Mouse (Mus musculus) MEL (cell line): ENCODE data around the gene Usp49. TPM values are rescaled to one million over a fixed set of nuclear protein-coding genes. Genes with fewer than 3 reads are reported as not detected.

Experiments used
- DNase-seq: peaks from one replicate; pipeline ENCODE4 v3.0.0; 2011; ENCODE audit warnings: low read depth, low spot score
- H3K27ac ChIP-seq: 2 replicates; pipeline ENCODE4 v1.5.1; 2012; ENCODE audit warnings: low read depth, mild to moderate bottlenecking, control low read depth, low read length, moderate library complexity; ENCODE audit not compliant: control insufficient read depth
- H3K27me3 ChIP-seq, 2 experiments: fragments of 150-350 bp in 1 of 2; sonication (generic) in 1 of 2; 2 replicates each; pipeline ENCODE4 v1.6.1; 2012; ENCODE audit warnings: low read length in 2 of 2, mild to moderate bottlenecking in 2 of 2, improper control_type of control experiment in 1 of 2, moderate library complexity in 1 of 2; ENCODE audit not compliant: insufficient read depth in 2 of 2, control insufficient read depth in 1 of 2
- H3K36me3 ChIP-seq, 2 experiments: 2 replicates each; pipeline ENCODE4 v1.6.1; 2012 to 2014; ENCODE audit warnings: low read length in 2 of 2, improper control_type of control experiment in 1 of 2, inconsistent platforms in 1 of 2, mild to moderate bottlenecking in 1 of 2; ENCODE audit not compliant: insufficient read depth in 2 of 2, control insufficient read depth in 1 of 2
- H3K4me1 ChIP-seq, 2 experiments: fragments of 150-350 bp in 1 of 2; sonication (generic) in 1 of 2; 2 replicates each; pipeline ENCODE4 v1.6.1; 2012; ENCODE audit warnings: low read length in 2 of 2, improper control_type of control experiment in 1 of 2, mild to moderate bottlenecking in 1 of 2; ENCODE audit not compliant: insufficient read depth in 2 of 2, control insufficient read depth in 1 of 2
- H3K4me3 ChIP-seq, 2 experiments: fragments of 150-350 bp in 1 of 2; sonication (generic) in 1 of 2; 2 replicates each; pipeline ENCODE4 v1.5.1; 2012; ENCODE audit warnings: low read depth in 2 of 2, low read length in 2 of 2, mild to moderate bottlenecking in 2 of 2, moderate library complexity in 2 of 2, control low read depth in 1 of 2, improper control_type of control experiment in 1 of 2; ENCODE audit not compliant: control insufficient read depth in 1 of 2, insufficient read depth in 1 of 2
- H3K79me2 ChIP-seq: 2 replicates; pipeline ENCODE4 v1.6.1; 2012; ENCODE audit warnings: mild to moderate bottlenecking, low read length, moderate library complexity; ENCODE audit not compliant: control insufficient read depth, poor library complexity, insufficient read depth
- H3K9ac ChIP-seq: 2 replicates; pipeline ENCODE4 v1.6.1; 2012; ENCODE audit warnings: low read depth, mild to moderate bottlenecking, control low read depth, low read length, moderate library complexity; ENCODE audit not compliant: control insufficient read depth, poor library complexity, severe bottlenecking
- H3K9me3 ChIP-seq: fragments of 150-350 bp; sonication (generic); replicated peaks from 2 replicates; pipeline ENCODE4 v1.6.1; 2012; ENCODE audit warnings: mild to moderate bottlenecking, low read length, improper control_type of control experiment, moderate library complexity; ENCODE audit not compliant: insufficient read depth
- BHLHE40 ChIP-seq: IDR thresholded peaks from 2 replicates; pipeline ENCODE4 v1.6.1; 2012; ENCODE audit warnings: low read depth, mild to moderate bottlenecking, inconsistent platforms, low read length, improper control_type of control experiment, borderline replicate concordance
- CHD1 ChIP-seq: IDR thresholded peaks from 2 replicates; pipeline ENCODE4 v1.6.1; 2012; ENCODE audit warnings: low read depth, mild to moderate bottlenecking, inconsistent platforms, low read length, improper control_type of control experiment
- CTCF ChIP-seq, 3 experiments: IDR thresholded peaks in 2 of 3; conservative IDR thresholded peaks in 1 of 3; 2 replicates each; pipeline ENCODE4 v1.5.1; 2011 to 2012; ENCODE audit warnings: low read length in 3 of 3, low read depth in 2 of 3, mild to moderate bottlenecking in 2 of 3, improper control_type of control experiment in 1 of 3, inconsistent platforms in 1 of 3, mixed read lengths in 1 of 3, moderate library complexity in 1 of 3; ENCODE audit not compliant: control insufficient read depth in 1 of 3, insufficient read depth in 1 of 3, poor library complexity in 1 of 3, severe bottlenecking in 1 of 3
- E2F4 ChIP-seq: IDR thresholded peaks from 2 replicates; pipeline ENCODE4 v1.6.1; 2011; ENCODE audit warnings: low read depth, low read length, improper control_type of control experiment, borderline replicate concordance
- ELF1 ChIP-seq: IDR thresholded peaks from 2 replicates; pipeline ENCODE4 v1.6.1; 2014; ENCODE audit warnings: low read depth, mild to moderate bottlenecking, inconsistent platforms, low read length, improper control_type of control experiment, moderate library complexity
- EP300 ChIP-seq, 2 experiments: IDR thresholded peaks; 2 replicates each; pipeline ENCODE4 v1.6.1; 2011; ENCODE audit warnings: improper control_type of control experiment in 2 of 2, low read length in 2 of 2, low read depth in 1 of 2, mild to moderate bottlenecking in 1 of 2
- ETS1 ChIP-seq: IDR thresholded peaks from 2 replicates; pipeline ENCODE4 v1.6.1; 2012; ENCODE audit warnings: low read depth, mild to moderate bottlenecking, inconsistent platforms, low read length, improper control_type of control experiment, moderate library complexity
- GABPA ChIP-seq: IDR thresholded peaks from 2 replicates; pipeline ENCODE4 v1.6.1; 2012; ENCODE audit warnings: low read depth, mild to moderate bottlenecking, inconsistent platforms, low read length, improper control_type of control experiment, moderate library complexity
- JUND ChIP-seq: IDR thresholded peaks from 2 replicates; pipeline ENCODE4 v1.6.1; 2011; ENCODE audit warnings: low read depth, mild to moderate bottlenecking, improper control_type of control experiment, low read length
- KAT2A ChIP-seq: conservative IDR thresholded peaks from 2 replicates; pipeline ENCODE4 v1.6.1; 2012; ENCODE audit warnings: low read depth, low read length, improper control_type of control experiment, inconsistent platforms
- MAZ ChIP-seq: IDR thresholded peaks from 2 replicates; pipeline ENCODE4 v1.6.1; 2012; ENCODE audit warnings: low read depth, mild to moderate bottlenecking, inconsistent platforms, low read length, improper control_type of control experiment
- MEF2A ChIP-seq: IDR thresholded peaks from 2 replicates; pipeline ENCODE4 v1.6.1; 2014; ENCODE audit warnings: low read depth, mild to moderate bottlenecking, inconsistent platforms, low read length, improper control_type of control experiment; ENCODE audit not compliant: poor library complexity, insufficient replicate concordance, severe bottlenecking; ENCODE audit errors: extremely low read depth
- MYC ChIP-seq: IDR thresholded peaks from 2 replicates; pipeline ENCODE4 v1.6.1; 2011; ENCODE audit warnings: low read depth, mild to moderate bottlenecking, low read length, improper control_type of control experiment, moderate library complexity
- NELFE ChIP-seq: IDR thresholded peaks from 2 replicates; pipeline ENCODE4 v1.6.1; 2011; ENCODE audit warnings: low read depth, low read length, improper control_type of control experiment
- POLR2A ChIP-seq, 2 experiments: IDR thresholded peaks; 2 replicates each; pipeline ENCODE4 v1.6.1; 2011 to 2012; ENCODE audit warnings: low read length in 2 of 2, mild to moderate bottlenecking in 2 of 2, control low read depth in 1 of 2, improper control_type of control experiment in 1 of 2, low read depth in 1 of 2, moderate library complexity in 1 of 2; ENCODE audit not compliant: control insufficient read depth in 1 of 2, insufficient read depth in 1 of 2, poor library complexity in 1 of 2
- POLR2AphosphoS2 ChIP-seq: IDR thresholded peaks from 2 replicates; pipeline ENCODE4 v1.6.1; 2011; ENCODE audit warnings: low read length, improper control_type of control experiment
- RAD21 ChIP-seq: IDR thresholded peaks from 2 replicates; pipeline ENCODE4 v1.6.1; 2011; ENCODE audit warnings: mild to moderate bottlenecking, low read depth, low read length, improper control_type of control experiment
- RCOR1 ChIP-seq: IDR thresholded peaks from 2 replicates; pipeline ENCODE4 v1.6.1; 2012; ENCODE audit warnings: low read depth, mild to moderate bottlenecking, inconsistent platforms, low read length, improper control_type of control experiment
- SIN3A ChIP-seq: IDR thresholded peaks from 2 replicates; pipeline ENCODE4 v1.6.1; 2012; ENCODE audit warnings: low read length, improper control_type of control experiment, inconsistent platforms
- SMC3 ChIP-seq: IDR thresholded peaks from 2 replicates; pipeline ENCODE4 v1.6.1; 2011; ENCODE audit warnings: low read depth, low read length, improper control_type of control experiment
- TAL1 ChIP-seq: IDR thresholded peaks from 2 replicates; pipeline ENCODE4 v1.6.1; 2012; ENCODE audit warnings: mild to moderate bottlenecking, inconsistent platforms, low read length, moderate library complexity, mixed read lengths
- UBTF ChIP-seq: IDR thresholded peaks from 2 replicates; pipeline ENCODE4 v1.6.1; 2012; ENCODE audit warnings: low read depth, mild to moderate bottlenecking, inconsistent platforms, low read length, improper control_type of control experiment, moderate library complexity, borderline replicate concordance; ENCODE audit not compliant: insufficient read depth
- USF2 ChIP-seq, 2 experiments: IDR thresholded peaks; 2 replicates each; pipeline ENCODE4 v1.6.1; 2011 to 2012; ENCODE audit warnings: improper control_type of control experiment in 2 of 2, low read length in 2 of 2, borderline replicate concordance in 1 of 2, inconsistent platforms in 1 of 2, low read depth in 1 of 2, mild to moderate bottlenecking in 1 of 2; ENCODE audit not compliant: insufficient read depth in 1 of 2
- ZNF384 ChIP-seq: IDR thresholded peaks from 2 replicates; pipeline ENCODE4 v1.6.1; 2012; ENCODE audit warnings: low read depth, mild to moderate bottlenecking, inconsistent platforms, low read length, improper control_type of control experiment
- polyA plus RNA-seq, 2 experiments: library from polyadenylated mRNA; stranded (reverse) in 1 of 2; unstranded in 1 of 2; fragments of >175 nt in 1 of 2; fragments of >200 nt in 1 of 2; gene quantifications; 2 replicates each; pipeline versions ENCODE4 v1.2.1 to v1.2.4; 2012; ENCODE audit warnings: low replicate concordance in 2 of 2, low read depth in 1 of 2; ENCODE audit not compliant: insufficient read length in 2 of 2, insufficient read depth in 1 of 2, missing spikeins in 1 of 2
- total RNA-seq: library from RNA; depleted of rRNA; stranded (reverse); fragments of 300-350 nt; gene quantifications from 2 replicates; pipeline ENCODE4 v1.2.3, GENCODE M21; 2012

The Usp49 gene
- total and polyA plus RNA-seq, 3 experiments = 5.2 to 16.1 TPM; not detected in 1

- H3K4me3 ChIP-seq = no peak overlapping the region
- no peak overlapping the region for H3K9ac ChIP-seq
- DNase-seq = no peak
- H3K4me1 ChIP-seq = no peaks in the 10 kb centered on the region
- TF ChIP-seq KAT2A (no peak), SIN3A (no peak), RCOR1 (no peak), MEF2A (no peak), ETS1 (no peak), MAZ (no peak), E2F4 (no peak), CTCF (IDR thresholded peaks at IDR 0.05 in 2 of 3, conservative IDR thresholded peaks at IDR 0.05 in 1 of 3; ENCODE audit: control insufficient read depth in 1 of 3, insufficient read depth in 1 of 3, low read depth in 2 of 3, low read length in 3 of 3, poor library complexity in 1 of 3, severe bottlenecking in 1 of 3) (no peak), ZNF384 (no peak), GABPA (no peak), MYC (no peak), NELFE (no peak), POLR2A (IDR thresholded peaks at IDR 0.05; ENCODE audit: control insufficient read depth in 1 of 2, insufficient read depth in 1 of 2, low read depth in 1 of 2, low read length in 2 of 2, poor library complexity in 1 of 2) (no peak), CHD1 (no peak)
- no peaks in the 10 kb centered on the region for H3K9me3 ChIP-seq
- no peak overlapping the region for H3K27ac ChIP-seq
- no peaks in the 10 kb centered on the region; the same call in 1 of the 2 replicates for H3K79me2 ChIP-seq
- H3K27me3 ChIP-seq = no peaks in the 10 kb centered on the region
- H3K36me3 ChIP-seq = no peaks in the 10 kb centered on the region
These were observed 28.3 kb downstream of the Usp49 start for GRCm38 (mm10) chr17:47658741-47659243.

DNA sequence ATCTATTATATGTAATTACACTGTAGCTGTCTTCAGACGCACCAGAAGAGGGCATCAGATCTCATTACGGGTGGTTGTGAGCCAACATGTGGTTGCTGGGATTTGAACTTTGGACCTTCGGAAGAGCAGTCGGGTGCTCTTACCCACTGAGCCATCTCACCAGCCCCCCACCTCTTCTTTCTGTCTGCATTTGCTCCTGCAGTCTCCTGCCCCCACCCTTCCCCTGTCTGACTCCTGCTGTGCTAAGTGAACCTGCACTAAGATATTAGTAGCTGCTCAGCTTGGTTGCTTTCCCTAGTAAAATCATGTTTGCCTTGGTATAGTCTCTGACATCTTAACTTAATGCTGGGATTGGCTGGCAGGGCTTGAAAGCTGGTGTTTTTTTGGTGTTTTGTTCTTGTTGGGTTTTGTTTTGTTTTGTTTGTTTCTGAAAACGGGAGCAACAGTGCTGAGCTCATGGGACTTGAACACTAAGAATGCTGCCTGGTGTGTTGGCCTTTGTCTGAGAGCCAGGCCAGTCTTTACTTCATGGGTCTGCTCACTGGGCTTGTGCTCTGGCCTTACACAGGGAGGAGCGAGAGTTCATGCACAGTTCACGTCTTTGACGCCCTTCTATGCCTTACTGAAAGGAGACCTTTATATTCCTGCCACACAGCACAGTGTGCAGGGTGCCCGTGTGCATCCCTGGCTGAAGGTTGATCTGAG is 32.7 kb downstream of the Usp49 start:
- Histone ChIP-seq H3K27me3 (no peaks in the 10 kb centered on the region), H3K4me1 (no peaks in the 10 kb centered on the region), H3K9ac (no peak overlapping the region), H3K4me3 (no peak overlapping the region), H3K79me2 (no peaks in the 10 kb centered on the region; the same call in 1 of the 2 replicates), H3K36me3 (no peaks in the 10 kb centered on the region; a peak in 1 of 4 replicates), H3K27ac (no peak overlapping the region), H3K9me3 (no peaks in the 10 kb centered on the region)
- DNase-seq = no peak
- no peak for TF ChIP-seq CHD1
- TF ChIP-seq ZNF384 = no peak
- TF ChIP-seq BHLHE40 = no peak
- no peak for TF ChIP-seq GABPA
- TF ChIP-seq NELFE = no peak
- TF ChIP-seq TAL1 = no peak
- no peak for TF ChIP-seq ELF1
- no peak for TF ChIP-seq UBTF
- TF ChIP-seq POLR2AphosphoS2 = no peak
- TF ChIP-seq EP300 (IDR thresholded peaks at IDR 0.05; ENCODE audit: low read depth in 1 of 2, low read length in 2 of 2) = no peak
- TF ChIP-seq RAD21 = no peak
- no peak for TF ChIP-seq ETS1
- TF ChIP-seq JUND = no peak
- TF ChIP-seq RCOR1 = no peak
- TF ChIP-seq USF2 (IDR thresholded peaks at IDR 0.05; ENCODE audit: borderline replicate concordance in 1 of 2, insufficient read depth in 1 of 2, low read depth in 1 of 2, low read length in 2 of 2) = no peak
- no peak for TF ChIP-seq SMC3
